Mouse (Mus musculus): ENCODE measurements around the gene Dars2. TPM values are rescaled to one million over a fixed set of nuclear protein-coding genes. Genes with fewer than 3 reads are reported as not detected.

The Dars2 gene
- polyA plus RNA-seq, 1 experiment from 2014 or later: 48.2 TPM

- Histone ChIP-seq H3K36me3 (no peaks in the 10 kb centered on the region), H3K27ac (no peak overlapping the region), H3K9me3 (no peaks in the 10 kb centered on the region), H3K4me3 (no peak overlapping the region), H3K27me3 (ENCODE audit: insufficient read depth, poor library complexity, severe bottlenecking) (no peaks in the 10 kb centered on the region), H3K4me1 (replicated peaks) (no peaks in the 10 kb centered on the region)
- 91% methylated on average over 6 of the region's 6 CpGs for WGBS
- DNase-seq (ENCODE audit: low spot score): no peak
Observed at GRCm38 (mm10) chr1:160993851-160994250, 76.6 kb downstream of the Dars2 start.

Other genes with a start within 250 kb of the Dars2 start
- 8.2 and 8.5 TPM in 2 replicates for gene Rc3h1, start 164.2 kb downstream of the Dars2 start, polyA plus RNA-seq (2016; fragmentation: Nextera tagmentation; extraction: Ambion mirVana)
- 1.4 and 1.9 TPM in 2 replicates for gene Serpinc1, start 92.1 kb downstream of the Dars2 start, polyA plus RNA-seq (2016; fragmentation: Nextera tagmentation; extraction: Ambion mirVana)
- gene Zbtb37, start 35.8 kb downstream of the Dars2 start, polyA plus RNA-seq (2016; fragmentation: Nextera tagmentation; extraction: Ambion mirVana): 7.4 and 7.9 TPM in 2 replicates
- 33.0 and 39.9 TPM in 2 replicates for gene Cenpl, start 55 bp upstream of the Dars2 start, polyA plus RNA-seq (2016; fragmentation: Nextera tagmentation; extraction: Ambion mirVana)
- 15.5 and 15.6 TPM in 2 replicates for gene Klhl20, start 60.9 kb upstream of the Dars2 start, polyA plus RNA-seq (2016; fragmentation: Nextera tagmentation; extraction: Ambion mirVana)
- gene Ankrd45, start 72.0 kb upstream of the Dars2 start, polyA plus RNA-seq (2016; fragmentation: Nextera tagmentation; extraction: Ambion mirVana): 4.1 and 4.9 TPM in 2 replicates
- 0.13 and 0.45 TPM in 2 replicates for gene Tex50, start 88.7 kb upstream of the Dars2 start, polyA plus RNA-seq (2016; fragmentation: Nextera tagmentation; extraction: Ambion mirVana)
- 490 and 579 TPM in 2 replicates for gene Prdx6, start 180.6 kb upstream of the Dars2 start, polyA plus RNA-seq (2016; fragmentation: Nextera tagmentation; extraction: Ambion mirVana)